Comparison of ENCODE assay signal across 15 mouse cellular contexts in genomic region chr5:110518086-110518783, GRCm38 (mm10). TPM values are rescaled to one million over a fixed set of nuclear protein-coding genes. Genes with fewer than 3 reads are reported as not detected.
DNase-seq lines count a peak whose midpoint lies in the region; ATAC-seq and TF ChIP-seq lines count a peak whose summit lies in the region.
"Had no signal": no experiment of that assay in that cellular context is flagged by ENCODE, and none has a peak within 500 bp of the region (broad histone marks: within the 10 kb centered on the region; RNA-seq: fewer than 3 reads in every experiment).

No protein-coding gene starts in this region.

- TF ChIP-seq POLR2A in brain, embryonic 14.5 days (IDR thresholded peaks at IDR 0.05; ENCODE audit: borderline replicate concordance, extremely low read depth, insufficient read depth, insufficient read length, poor library complexity, severe bottlenecking) = no peak

- peaks cover 70% of the 10 kb centered on the region for H3K27me3 ChIP-seq in E14TG2a.4 (ENCODE audit: insufficient read depth, low read length)
- peaks cover 5% of the 10 kb centered on the region; the same call in 1 of the 2 replicates for H3K27me3 ChIP-seq in hindbrain, embryonic 13.5 days
- H3K27me3 ChIP-seq in midbrain, postnatal 0 days (ENCODE audit: insufficient read depth, low read length) = no peaks in the 10 kb centered on the region; the same call in 1 of the 2 replicates

- H3K4me2 ChIP-seq in hindbrain, embryonic 13.5 days = peak overlapping the region; percentile 39
- no peak overlapping the region for H3K4me2 ChIP-seq in midbrain, postnatal 0 days (ENCODE audit: low read depth, low read length, poor library complexity, severe bottlenecking)
- H3K4me2 ChIP-seq: liver, embryonic 15.5 days had no signal

- H3K4me3 ChIP-seq in E14TG2a.4 (replicated peaks; ENCODE audit: low read length) = peak overlapping the region; percentile 53; the same call in 1 of the 2 replicates
- H3K4me3 ChIP-seq in hindbrain, embryonic 13.5 days = peak overlapping the region; percentile 9; the same call in 1 of the 2 replicates
- no peak overlapping the region for H3K4me3 ChIP-seq in midbrain, postnatal 0 days (ENCODE audit: low read depth, low read length)
- H3K4me3 ChIP-seq: layer of hippocampus, adult 2 months; liver, embryonic 15.5 days had no signal

- DNase-seq in brain, embryonic 14.5 days (ENCODE audit: low read depth) = peak; percentile 42
- DNase-seq in midbrain, postnatal 0 days (ENCODE audit: low spot score) = peak; percentile 45
- DNase-seq in spleen, adult 18-20 months = no peak
- no peak for DNase-seq in layer of hippocampus, adult 8-10 months (ENCODE audit: low spot score in 2 of 2)
- no peak for DNase-seq in left cerebral cortex, postnatal 4 days
- DNase-seq in kidney, postnatal 10 days = no peak
- DNase-seq: adrenal gland, postnatal 36 days; cerebellum, adult 11 months; kidney, adult 18-20 months had no signal

- H3K9ac ChIP-seq in hindbrain, embryonic 13.5 days = 0 out of 2 replicates have a peak overlapping the region, but pooled peaks have one; percentile 13
- H3K9ac ChIP-seq in midbrain, postnatal 0 days (replicated peaks; ENCODE audit: low read length, poor library complexity, severe bottlenecking) = no peak overlapping the region
- H3K9ac ChIP-seq: liver, embryonic 15.5 days had no signal

- intact Hi-C loops in left cerebral cortex, postnatal 4 days (cut with DNase I) = no loop called here

- no peaks in the 10 kb centered on the region for H3K36me3 ChIP-seq in E14TG2a.4 (ENCODE audit: insufficient read depth, low read length)
- no peaks in the 10 kb centered on the region for H3K36me3 ChIP-seq in hindbrain, embryonic 13.5 days
- H3K36me3 ChIP-seq in midbrain, postnatal 0 days (ENCODE audit: insufficient read depth, low read length) = no peaks in the 10 kb centered on the region
- H3K36me3 ChIP-seq: liver, embryonic 15.5 days had no signal

- H3K9me3 ChIP-seq in E14TG2a.4 (ENCODE audit: low read length) = no peaks in the 10 kb centered on the region
- no peaks in the 10 kb centered on the region for H3K9me3 ChIP-seq in hindbrain, embryonic 13.5 days
- no peaks in the 10 kb centered on the region for H3K9me3 ChIP-seq in midbrain, postnatal 0 days (ENCODE audit: low read length)
- H3K9me3 ChIP-seq: liver, embryonic 15.5 days had no signal

- TF ChIP-seq CTCF in E14TG2a.4 (conservative IDR thresholded peaks at IDR 0.05; ENCODE audit: low read length) = no peak
- TF ChIP-seq CTCF in brain, embryonic 14.5 days (IDR thresholded peaks at IDR 0.05; ENCODE audit: borderline replicate concordance, extremely low read depth, insufficient read depth, insufficient read length) = no peak
- no peak for TF ChIP-seq CTCF in midbrain, postnatal 0 days (IDR thresholded peaks at IDR 0.05)

- H3K27ac ChIP-seq in hindbrain, embryonic 13.5 days = peak overlapping the region; percentile 64
- no peak overlapping the region for H3K27ac ChIP-seq in midbrain, postnatal 0 days (ENCODE audit: low read depth, low read length)
- H3K27ac ChIP-seq: layer of hippocampus, adult 2 months; liver, embryonic 15.5 days had no signal

- peak; percentile 66 for ATAC-seq in hindbrain, embryonic 13.5 days (ENCODE audit: low FRiP score)
- no peak for ATAC-seq in midbrain, postnatal 0 days (ENCODE audit: low FRiP score)

- peaks cover 20% of the 10 kb centered on the region for H3K4me1 ChIP-seq in E14TG2a.4 (replicated peaks; ENCODE audit: low read depth, low read length)
- H3K4me1 ChIP-seq in hindbrain, embryonic 13.5 days (replicated peaks) = peaks cover 10% of the 10 kb centered on the region
- no peaks in the 10 kb centered on the region for H3K4me1 ChIP-seq in midbrain, postnatal 0 days (ENCODE audit: insufficient read depth, low read length)
- H3K4me1 ChIP-seq: liver, embryonic 15.5 days had no signal

- 21% methylated on average over 14 of the region's 14 CpGs for WGBS in hindbrain, embryonic 13.5 days
- 24% methylated on average over 14 of the region's 14 CpGs for WGBS in midbrain, postnatal 0 days

RNA-seq across cellular contexts. Expression of gene Galnt9, which starts 25.9 kb away (rescaled TPM):
- 24.5 and 33.1 TPM in 2 replicates for polyA plus RNA-seq in brain, embryonic 14.5 days (2012; rRNA removed)
- 15.5 and 16.1 TPM in 2 replicates for polyA plus RNA-seq in hindbrain, embryonic 13.5 days (2015; fragmentation: Nextera tagmentation; extraction: Ambion mirVana)
- total RNA-seq in midbrain, postnatal 0 days (2014; rRNA removed) = 29.7 and 34.0 TPM in 2 replicates
- polyA plus RNA-seq in midbrain, postnatal 0 days (2015; fragmentation: Nextera tagmentation; extraction: Ambion mirVana) = 21.4 and 23.1 TPM in 2 replicates
- 100 to 1,000 TPM in 2 of 4 experiments, 10 to 100 TPM in 2; 81.9 to 122 (median 97.8) TPM for total RNA-seq in layer of hippocampus, adult 8-10 months (2022)
- 10 to 100 TPM; 31.7 to 33.7 TPM for total RNA-seq in left cerebral cortex, postnatal 4 days (2021)
- total RNA-seq: megakaryocyte-erythroid progenitor cell, adult 5-6 weeks had no signal
- polyA plus RNA-seq: heart, postnatal 0 days had no signal

Comparison
In these comparisons a context has a peak if more than half of its experiments do, and no peak if none do; other contexts are left out.
1. DNase-seq: peak in brain, embryonic 14.5 days (single experiment) and midbrain, postnatal 0 days (single experiment); none in spleen, adult 18-20 months (0 of 2), layer of hippocampus, adult 8-10 months (0 of 2), left cerebral cortex, postnatal 4 days (single experiment) and kidney, postnatal 10 days (single experiment).